Mouse (Mus musculus) testis, adult 2 months (tissue): ENCODE data around the gene Cygb.

Source experiments
- CTCF ChIP-seq: fragments of 200-500 bp; IDR thresholded peaks from 2 replicates; pipeline ENCODE4 v1.5.1; 2012; ENCODE audit warnings: low read depth, mild to moderate bottlenecking, inconsistent platforms, low read length, moderate library complexity; ENCODE audit not compliant: control insufficient read depth, insufficient read depth, insufficient replicate concordance
- POLR2A ChIP-seq: fragments of 200-500 bp; IDR thresholded peaks from 2 replicates; pipeline ENCODE4 v1.6.1; 2012; ENCODE audit warnings: low read depth, mild to moderate bottlenecking, inconsistent platforms, low read length, moderate library complexity; ENCODE audit not compliant: control insufficient read depth

DNA sequence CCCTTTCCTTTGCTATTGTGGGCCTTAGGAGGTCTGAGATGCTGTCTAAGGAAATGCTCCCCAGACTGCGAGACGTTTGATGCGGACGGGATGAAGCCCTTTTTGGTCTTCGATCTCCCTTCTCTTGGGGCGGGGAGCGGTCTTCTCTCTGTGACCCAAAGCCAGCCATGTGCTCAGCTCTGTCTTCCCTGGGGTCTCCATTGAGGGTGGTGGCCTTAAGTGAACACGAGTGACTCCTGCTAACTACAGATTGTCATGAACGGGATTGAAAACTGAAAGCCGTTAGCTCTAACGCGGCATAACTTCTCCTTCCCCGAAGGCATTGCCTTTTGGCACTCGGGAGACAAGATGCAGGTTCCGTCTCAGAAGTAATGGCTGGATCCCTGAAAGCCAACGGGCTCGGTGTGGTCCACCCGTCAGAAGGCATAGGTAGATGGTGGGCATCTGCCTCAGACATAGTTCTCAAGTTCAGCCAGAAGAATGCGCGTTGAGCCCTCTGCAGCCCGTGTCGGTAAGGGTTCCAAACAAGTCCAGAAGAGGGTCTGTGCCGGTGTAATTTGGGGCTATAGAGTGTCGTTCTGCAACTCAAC lies 17.8 kb upstream of the Cygb start:
- TF ChIP-seq POLR2A (no peak), CTCF (no peak)
